Mouse (Mus musculus): ENCODE data around the gene Dpy30. TPM values are rescaled to one million over a fixed set of nuclear protein-coding genes. Genes with fewer than 3 reads are reported as not detected.
A peak's percentile ranks its signal among the peaks of the same experiment; 100 is the strongest.

Gene Dpy30
- total and polyA plus RNA-seq, 2 experiments from 2014 or later, result 96.7 to 209 TPM

DNA sequence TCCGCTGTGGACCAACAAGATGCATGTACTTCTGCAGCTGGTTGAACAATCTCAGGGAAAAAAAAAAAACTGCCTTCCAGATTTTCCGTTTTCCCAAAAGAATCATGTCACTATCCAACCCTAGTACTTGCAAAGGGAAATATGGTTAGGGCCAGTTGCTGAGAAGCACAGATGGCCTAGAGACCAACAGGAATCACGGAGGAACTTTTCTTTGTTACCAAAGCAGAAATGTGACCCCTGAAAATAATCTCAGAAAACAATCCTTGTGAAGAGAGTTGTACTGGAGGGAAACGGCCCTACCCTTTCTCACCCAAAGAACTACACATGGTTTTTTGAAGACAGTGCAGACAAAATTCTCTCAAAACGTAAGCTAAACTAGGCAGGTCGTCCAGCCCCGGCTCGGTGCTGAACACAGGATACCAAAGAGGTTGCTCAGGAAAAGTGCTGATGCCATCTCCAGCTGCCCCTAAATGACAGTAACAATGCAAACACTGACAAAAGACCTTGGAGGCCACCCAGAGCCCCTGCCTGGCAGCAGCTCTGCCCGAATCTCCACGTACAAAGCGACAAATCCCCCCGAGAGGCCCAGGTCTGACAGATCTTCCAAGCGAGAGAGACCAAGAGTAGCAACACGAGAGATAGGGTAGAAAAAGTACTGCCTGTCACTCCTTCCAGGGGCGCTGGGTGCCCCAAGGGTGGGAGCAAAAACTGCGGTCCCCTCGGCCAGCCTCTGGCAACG lies 29.9 kb downstream of the Dpy30 start:
- Histone ChIP-seq H3K4me2 (ENCODE audit: low read depth, low read length) (peak overlapping the region; percentile 72), H3K36me3 (replicated peaks; ENCODE audit: control insufficient read depth, insufficient read depth, low read length) (peaks cover 5% of the 10 kb centered on the region; the same call in 1 of the 2 replicates), H3K27me3 (ENCODE audit: control insufficient read depth, insufficient read depth, low read length) (no peaks in the 10 kb centered on the region), H3K9me3 (replicated peaks; ENCODE audit: control insufficient read depth, low read length) (no peaks in the 10 kb centered on the region), H3K4me1 (ENCODE audit: control insufficient read depth, insufficient read depth) (peaks cover 11% of the 10 kb centered on the region; the same call in 1 of the 2 replicates), H3K9ac (replicated peaks; ENCODE audit: low read depth, low read length) (peak overlapping the region; percentile 90), H3K4me3 (ENCODE audit: low read depth, low read length) (peak overlapping the region; percentile 95), H3K27ac (ENCODE audit: low read depth) (peak overlapping the region; percentile 99)
- TF ChIP-seq CTCF (IDR thresholded peaks at IDR 0.05; ENCODE audit: low read depth) (no peak), EP300 (IDR thresholded peaks at IDR 0.05; ENCODE audit: low read depth) (no peak)
- 1% methylated on average over 18 of the region's 18 CpGs for WGBS
- peak; percentile 15 for DNase-seq (ENCODE audit: low spot score)
- ATAC-seq (ENCODE audit: insufficient read depth, low read depth), result no peak

DNA sequence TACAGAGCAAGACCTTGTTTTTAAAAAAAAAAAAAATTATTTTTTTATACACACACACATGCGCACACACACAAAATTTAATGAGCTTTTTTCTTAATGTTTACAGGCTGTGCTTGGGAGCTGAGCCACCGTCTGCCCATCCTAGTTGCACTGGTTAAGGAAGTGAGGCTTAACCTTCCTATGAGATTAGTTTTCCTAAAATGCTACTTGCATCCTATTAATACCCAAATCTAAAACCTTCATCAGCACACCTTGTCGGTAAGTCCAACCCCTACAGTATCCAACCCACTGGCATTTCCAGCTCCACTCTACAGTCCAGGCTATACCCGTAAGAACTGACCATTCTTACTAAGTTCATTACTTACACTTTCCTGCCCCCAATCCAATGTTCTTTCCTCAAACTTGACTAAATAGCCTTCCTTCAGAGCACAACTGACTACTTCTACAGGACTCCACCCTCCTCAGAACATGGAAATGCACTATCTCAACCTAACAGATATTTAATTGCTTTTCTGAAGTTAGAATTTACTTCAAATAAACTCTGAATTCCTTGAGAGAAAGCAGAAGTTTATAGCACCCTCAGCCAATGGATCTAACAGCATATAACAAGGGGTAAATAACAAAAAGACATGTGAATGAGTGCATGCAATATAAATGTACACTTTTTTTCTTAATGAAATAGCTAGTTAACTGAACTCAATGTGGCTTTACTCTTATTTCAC lies 31.9 kb downstream of the Dpy30 start:
- no peak overlapping the region for H3K4me2 ChIP-seq (ENCODE audit: low read depth, low read length)
- 79% methylated on average over 4 of the region's 4 CpGs for WGBS

DNA sequence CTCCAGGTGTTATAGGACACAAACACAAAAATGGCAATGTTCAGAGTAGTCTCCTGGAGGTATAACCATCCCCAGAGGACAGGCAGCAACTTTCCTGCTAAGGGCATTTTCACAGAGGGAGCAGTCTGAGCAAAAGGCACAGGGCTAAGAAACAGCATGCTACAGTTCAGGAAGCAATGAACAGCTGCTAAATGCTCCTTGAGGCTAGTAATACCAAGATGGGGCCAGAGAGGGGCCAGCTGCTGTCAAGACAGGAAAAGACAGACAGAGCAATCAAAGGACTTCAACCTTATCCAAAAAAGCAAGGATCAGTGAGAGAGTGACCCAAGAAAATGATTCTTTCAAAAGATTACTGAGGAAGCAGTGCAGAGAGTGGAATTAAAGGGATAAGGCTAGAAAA lies 32.9 kb downstream of the Dpy30 start:
- ATAC-seq (ENCODE audit: insufficient read depth, low read depth) (no peak), DNase-seq (ENCODE audit: low spot score) (no peak)
- Histone ChIP-seq H3K9ac (replicated peaks; ENCODE audit: low read depth, low read length) (no peak overlapping the region), H3K27me3 (ENCODE audit: control insufficient read depth, insufficient read depth, low read length) (no peaks in the 10 kb centered on the region), H3K27ac (ENCODE audit: low read depth) (no peak overlapping the region), H3K36me3 (replicated peaks; ENCODE audit: control insufficient read depth, insufficient read depth, low read length) (no peaks in the 10 kb centered on the region), H3K4me2 (ENCODE audit: low read depth, low read length) (no peak overlapping the region), H3K4me3 (ENCODE audit: low read depth, low read length) (no peak overlapping the region), H3K4me1 (ENCODE audit: control insufficient read depth, insufficient read depth) (peaks cover 11% of the 10 kb centered on the region), H3K9me3 (replicated peaks; ENCODE audit: control insufficient read depth, low read length) (no peaks in the 10 kb centered on the region)
- TF ChIP-seq CTCF (IDR thresholded peaks at IDR 0.05; ENCODE audit: low read depth) (no peak), EP300 (IDR thresholded peaks at IDR 0.05; ENCODE audit: low read depth) (no peak)

More for the DNA sequence above, 31.9 kb downstream of the Dpy30 start:
- Histone ChIP-seq H3K27me3 (ENCODE audit: control insufficient read depth, insufficient read depth, low read length) (no peaks in the 10 kb centered on the region), H3K9me3 (replicated peaks; ENCODE audit: control insufficient read depth, low read length) (no peaks in the 10 kb centered on the region), H3K4me1 (ENCODE audit: control insufficient read depth, insufficient read depth) (peaks cover 11% of the 10 kb centered on the region), H3K9ac (replicated peaks; ENCODE audit: low read depth, low read length) (no peak overlapping the region), H3K4me3 (ENCODE audit: low read depth, low read length) (no peak overlapping the region), H3K36me3 (replicated peaks; ENCODE audit: control insufficient read depth, insufficient read depth, low read length) (no peaks in the 10 kb centered on the region), H3K27ac (ENCODE audit: low read depth) (no peak overlapping the region)
- no peak for DNase-seq (ENCODE audit: low spot score)
- no peak for ATAC-seq (ENCODE audit: insufficient read depth, low read depth)
- TF ChIP-seq EP300 (IDR thresholded peaks at IDR 0.05; ENCODE audit: low read depth) (no peak), CTCF (IDR thresholded peaks at IDR 0.05; ENCODE audit: low read depth) (no peak)

DNA sequence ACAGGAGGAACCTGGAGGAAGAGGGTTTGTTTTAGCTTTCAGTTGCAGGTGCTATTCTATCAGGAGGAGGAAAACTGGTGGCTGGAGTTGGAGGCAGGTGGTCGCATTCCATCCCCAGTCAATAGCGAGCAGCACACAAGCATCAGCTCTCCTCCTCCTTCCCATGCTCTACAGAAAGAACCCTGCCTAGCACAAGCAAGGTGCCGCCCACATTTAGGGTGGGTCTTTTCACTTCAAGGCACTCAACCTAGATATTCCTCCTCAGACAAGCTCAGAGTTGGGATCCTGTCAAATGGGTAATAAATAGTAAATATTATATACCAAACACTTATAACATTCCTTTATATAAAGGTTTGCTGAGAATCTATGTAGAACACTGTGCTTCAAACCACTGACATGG lies 33.5 kb downstream of the Dpy30 start:
- Histone ChIP-seq H3K4me2 (ENCODE audit: low read depth, low read length) (no peak overlapping the region), H3K27me3 (ENCODE audit: control insufficient read depth, insufficient read depth, low read length) (no peaks in the 10 kb centered on the region), H3K4me1 (ENCODE audit: control insufficient read depth, insufficient read depth) (peaks cover 11% of the 10 kb centered on the region), H3K27ac (ENCODE audit: low read depth) (no peak overlapping the region), H3K9me3 (replicated peaks; ENCODE audit: control insufficient read depth, low read length) (no peaks in the 10 kb centered on the region), H3K9ac (replicated peaks; ENCODE audit: low read depth, low read length) (no peak overlapping the region), H3K36me3 (replicated peaks; ENCODE audit: control insufficient read depth, insufficient read depth, low read length) (no peaks in the 10 kb centered on the region), H3K4me3 (ENCODE audit: low read depth, low read length) (no peak overlapping the region)
- ATAC-seq (ENCODE audit: insufficient read depth, low read depth) (no peak), DNase-seq (ENCODE audit: low spot score) (no peak)
- WGBS, result 59% methylated on average over 3 of the region's 3 CpGs
- no peak for TF ChIP-seq EP300 (IDR thresholded peaks at IDR 0.05; ENCODE audit: low read depth)
- no peak for TF ChIP-seq CTCF (IDR thresholded peaks at IDR 0.05; ENCODE audit: low read depth)

DNA sequence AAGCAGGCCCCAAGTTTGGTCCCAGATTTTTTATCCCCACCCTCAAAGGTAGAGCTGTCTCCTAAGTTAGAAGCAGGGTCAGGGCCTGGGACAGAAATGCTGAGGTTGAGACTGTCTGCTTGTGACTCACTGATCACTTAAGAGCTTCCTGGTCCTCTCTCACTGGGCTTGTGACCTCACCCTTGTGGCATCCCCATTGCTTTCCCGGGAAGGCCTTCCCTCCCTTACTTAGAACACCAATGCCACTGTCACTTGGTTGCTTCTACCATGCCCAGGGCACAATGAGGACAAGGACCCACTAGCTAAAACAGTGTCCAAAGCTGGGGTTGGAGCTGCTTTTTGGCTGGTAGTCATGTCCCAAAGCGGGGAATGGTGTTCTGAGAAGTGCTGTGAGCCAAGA lies 35.1 kb downstream of the Dpy30 start:
- Histone ChIP-seq H3K4me2 (ENCODE audit: low read depth, low read length) (no peak overlapping the region), H3K27me3 (ENCODE audit: control insufficient read depth, insufficient read depth, low read length) (no peaks in the 10 kb centered on the region), H3K9me3 (replicated peaks; ENCODE audit: control insufficient read depth, low read length) (no peaks in the 10 kb centered on the region), H3K27ac (ENCODE audit: low read depth) (peak overlapping the region; percentile 59), H3K36me3 (replicated peaks; ENCODE audit: control insufficient read depth, insufficient read depth, low read length) (no peaks in the 10 kb centered on the region), H3K9ac (replicated peaks; ENCODE audit: low read depth, low read length) (no peak overlapping the region), H3K4me1 (ENCODE audit: control insufficient read depth, insufficient read depth) (peaks cover 13% of the 10 kb centered on the region), H3K4me3 (ENCODE audit: low read depth, low read length) (no peak overlapping the region)
- TF ChIP-seq EP300 (IDR thresholded peaks at IDR 0.05; ENCODE audit: low read depth), result no peak
- no peak for TF ChIP-seq CTCF (IDR thresholded peaks at IDR 0.05; ENCODE audit: low read depth)
- DNase-seq (ENCODE audit: low spot score) (no peak), ATAC-seq (ENCODE audit: insufficient read depth, low read depth) (peak; percentile 49; the same call in 1 of the 2 replicates)
- WGBS, result 49% methylated on average over 2 of the region's 2 CpGs
